Mouse (Mus musculus): ENCODE measurements around the gene Brd1. TPM values are rescaled to one million over a fixed set of nuclear protein-coding genes. Genes with fewer than 3 reads are reported as not detected.

Gene Brd1
- polyA plus RNA-seq, 1 experiment from 2014 or later: 19.1 TPM

GRCm38 (mm10) chr15:88675998-88676397, 58.0 kb downstream of the Brd1 start:
- no peak overlapping the region for H3K4me3 ChIP-seq (ENCODE audit: low read length)
- no peak for ATAC-seq (ENCODE audit: low FRiP score, low TSS enrichment)
- no peak overlapping the region for H3K9ac ChIP-seq (replicated peaks; ENCODE audit: low read length)
- no peak overlapping the region for H3K27ac ChIP-seq (ENCODE audit: low read length)
- H3K9me3 ChIP-seq (ENCODE audit: low read length): no peaks in the 10 kb centered on the region
- H3K4me2 ChIP-seq (replicated peaks; ENCODE audit: low read depth, low read length): no peak overlapping the region
- H3K4me1 ChIP-seq (ENCODE audit: insufficient read depth, low read length): no peaks in the 10 kb centered on the region
- no peaks in the 10 kb centered on the region for H3K36me3 ChIP-seq (ENCODE audit: insufficient read depth, low read length)
- 74% methylated on average over 5 of the region's 5 CpGs for WGBS
- H3K27me3 ChIP-seq (ENCODE audit: insufficient read depth, low read length): no peaks in the 10 kb centered on the region

DNA sequence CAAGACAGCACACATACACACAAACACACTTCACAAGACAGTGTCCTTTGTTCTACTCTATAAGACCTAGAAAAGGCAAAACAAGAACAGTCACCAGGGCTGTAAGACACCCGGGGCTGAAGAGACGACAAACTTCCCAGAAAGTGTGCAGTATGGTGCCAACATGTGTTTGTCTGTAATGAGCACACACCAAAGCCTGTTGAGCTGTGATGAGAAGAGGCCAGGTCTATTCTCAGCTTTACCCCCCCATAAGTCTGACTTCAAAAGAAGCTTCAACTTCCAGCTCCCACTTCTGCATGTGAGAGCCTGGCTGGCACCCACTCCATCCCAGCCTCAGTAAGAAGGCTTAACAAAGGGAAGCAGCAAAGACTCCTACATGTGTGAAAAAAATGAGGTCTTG, 65.3 kb downstream of the Brd1 start:
- Histone ChIP-seq H3K9ac (replicated peaks; ENCODE audit: low read length) (no peak overlapping the region), H3K4me3 (ENCODE audit: low read length) (no peak overlapping the region), H3K4me1 (ENCODE audit: insufficient read depth, low read length) (no peaks in the 10 kb centered on the region), H3K36me3 (ENCODE audit: insufficient read depth, low read length) (no peaks in the 10 kb centered on the region), H3K4me2 (replicated peaks; ENCODE audit: low read depth, low read length) (no peak overlapping the region), H3K9me3 (ENCODE audit: low read length) (no peaks in the 10 kb centered on the region), H3K27ac (ENCODE audit: low read length) (no peak overlapping the region), H3K27me3 (ENCODE audit: insufficient read depth, low read length) (no peaks in the 10 kb centered on the region)
- no peak for ATAC-seq (ENCODE audit: low FRiP score, low TSS enrichment)
- 87% methylated on average over 2 of the region's 2 CpGs for WGBS

DNA sequence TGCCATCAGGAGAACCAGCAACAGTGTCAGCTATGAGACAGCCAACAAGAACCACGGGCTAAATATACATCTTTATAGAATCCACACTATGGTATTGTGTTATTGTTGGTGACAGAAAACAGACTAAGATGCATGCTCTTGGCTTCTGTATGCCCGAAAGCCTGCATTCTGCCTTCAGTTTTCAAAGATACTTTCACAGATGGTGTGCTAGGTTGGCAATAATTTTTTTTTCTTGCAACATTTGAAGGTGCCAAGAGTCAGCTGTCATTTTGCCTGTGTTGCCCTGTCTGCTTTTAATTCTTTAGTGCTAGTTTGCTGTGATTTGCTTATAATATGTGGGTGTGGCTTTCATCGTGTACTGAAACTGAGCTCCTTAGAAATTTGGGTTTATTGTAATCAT, 66.4 kb downstream of the Brd1 start:
- no peaks in the 10 kb centered on the region for H3K4me1 ChIP-seq (ENCODE audit: insufficient read depth, low read length)
- H3K9ac ChIP-seq (replicated peaks; ENCODE audit: low read length): no peak overlapping the region
- no peaks in the 10 kb centered on the region for H3K9me3 ChIP-seq (ENCODE audit: low read length)
- H3K27ac ChIP-seq (ENCODE audit: low read length): no peak overlapping the region
- H3K27me3 ChIP-seq (ENCODE audit: insufficient read depth, low read length): peaks cover 8% of the 10 kb centered on the region
- no peak overlapping the region for H3K4me3 ChIP-seq (ENCODE audit: low read length)
- WGBS: 79% methylated on average over 3 of the region's 3 CpGs
- no peak overlapping the region for H3K4me2 ChIP-seq (replicated peaks; ENCODE audit: low read depth, low read length)
- H3K36me3 ChIP-seq (ENCODE audit: insufficient read depth, low read length): no peaks in the 10 kb centered on the region
- no peak for ATAC-seq (ENCODE audit: low FRiP score, low TSS enrichment)

GRCm38 (mm10) chr15:88665846-88666245, 68.2 kb downstream of the Brd1 start:
- Histone ChIP-seq H3K4me2 (replicated peaks; ENCODE audit: low read depth, low read length) (no peak overlapping the region), H3K9me3 (ENCODE audit: low read length) (no peaks in the 10 kb centered on the region), H3K36me3 (ENCODE audit: insufficient read depth, low read length) (no peaks in the 10 kb centered on the region), H3K4me1 (ENCODE audit: insufficient read depth, low read length) (no peaks in the 10 kb centered on the region), H3K27me3 (ENCODE audit: insufficient read depth, low read length) (peaks cover 12% of the 10 kb centered on the region), H3K4me3 (ENCODE audit: low read length) (no peak overlapping the region), H3K27ac (ENCODE audit: low read length) (no peak overlapping the region), H3K9ac (replicated peaks; ENCODE audit: low read length) (no peak overlapping the region)
- no peak for ATAC-seq (ENCODE audit: low FRiP score, low TSS enrichment)
- WGBS: 77% methylated on average over 4 of the region's 4 CpGs

GRCm38 (mm10) chr15:88663041-88663440, 71.0 kb downstream of the Brd1 start:
- Histone ChIP-seq H3K36me3 (ENCODE audit: insufficient read depth, low read length) (no peaks in the 10 kb centered on the region), H3K4me3 (ENCODE audit: low read length) (no peak overlapping the region), H3K27me3 (ENCODE audit: insufficient read depth, low read length) (peaks cover 12% of the 10 kb centered on the region), H3K9me3 (ENCODE audit: low read length) (no peaks in the 10 kb centered on the region), H3K4me1 (ENCODE audit: insufficient read depth, low read length) (no peaks in the 10 kb centered on the region), H3K9ac (replicated peaks; ENCODE audit: low read length) (no peak overlapping the region), H3K27ac (ENCODE audit: low read length) (no peak overlapping the region), H3K4me2 (replicated peaks; ENCODE audit: low read depth, low read length) (no peak overlapping the region)
- WGBS: 27% methylated on average over 11 of the region's 11 CpGs
- ATAC-seq (ENCODE audit: low FRiP score, low TSS enrichment): no peak

DNA sequence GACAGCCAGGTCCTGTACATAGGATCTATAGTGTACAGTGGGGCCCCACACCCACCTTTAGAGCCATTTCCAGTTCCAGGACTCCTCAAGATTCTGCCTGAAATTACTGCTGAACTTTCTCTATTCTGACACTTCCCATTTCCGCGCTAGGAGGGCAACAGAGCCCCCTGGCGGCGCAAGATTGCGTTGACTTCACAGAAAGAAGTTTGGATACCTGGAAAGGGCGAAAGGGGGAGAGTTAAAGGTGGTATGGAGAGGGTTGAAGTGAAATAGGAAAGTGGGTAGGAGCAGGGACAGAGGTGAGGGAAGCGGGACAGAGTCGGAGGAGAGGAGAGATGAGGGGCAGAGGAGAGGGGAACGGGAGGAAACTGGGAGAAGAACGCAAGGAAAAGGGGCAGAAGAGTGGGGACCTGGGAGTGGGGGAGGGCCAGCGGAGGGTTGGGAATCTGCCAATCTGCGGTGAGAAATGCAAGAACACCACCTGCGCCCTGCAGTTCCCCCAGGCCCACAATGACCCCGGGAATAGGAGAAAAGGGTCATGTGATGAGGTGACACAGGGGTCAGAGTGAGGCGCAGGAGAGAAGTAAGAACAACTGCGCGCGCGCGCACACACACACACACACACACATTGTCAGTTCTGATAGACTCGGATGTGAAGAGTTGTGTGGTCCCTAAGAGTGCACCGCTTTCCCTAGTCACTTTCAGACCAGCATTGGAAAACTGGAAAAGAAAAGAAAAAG, 71.8 kb downstream of the Brd1 start:
- H3K36me3 ChIP-seq (ENCODE audit: insufficient read depth, low read length): no peaks in the 10 kb centered on the region
- peaks cover 12% of the 10 kb centered on the region for H3K27me3 ChIP-seq (ENCODE audit: insufficient read depth, low read length)
- peak overlapping the region; percentile 18; the same call in 1 of the 2 replicates for H3K4me2 ChIP-seq (replicated peaks; ENCODE audit: low read depth, low read length)
- WGBS: 11% methylated on average over 22 of the region's 22 CpGs
- H3K9ac ChIP-seq (replicated peaks; ENCODE audit: low read length): no peak overlapping the region
- no peaks in the 10 kb centered on the region for H3K4me1 ChIP-seq (ENCODE audit: insufficient read depth, low read length)
- no peak overlapping the region for H3K4me3 ChIP-seq (ENCODE audit: low read length)
- no peak overlapping the region for H3K27ac ChIP-seq (ENCODE audit: low read length)
- no peak for ATAC-seq (ENCODE audit: low FRiP score, low TSS enrichment)
- no peaks in the 10 kb centered on the region for H3K9me3 ChIP-seq (ENCODE audit: low read length)

DNA sequence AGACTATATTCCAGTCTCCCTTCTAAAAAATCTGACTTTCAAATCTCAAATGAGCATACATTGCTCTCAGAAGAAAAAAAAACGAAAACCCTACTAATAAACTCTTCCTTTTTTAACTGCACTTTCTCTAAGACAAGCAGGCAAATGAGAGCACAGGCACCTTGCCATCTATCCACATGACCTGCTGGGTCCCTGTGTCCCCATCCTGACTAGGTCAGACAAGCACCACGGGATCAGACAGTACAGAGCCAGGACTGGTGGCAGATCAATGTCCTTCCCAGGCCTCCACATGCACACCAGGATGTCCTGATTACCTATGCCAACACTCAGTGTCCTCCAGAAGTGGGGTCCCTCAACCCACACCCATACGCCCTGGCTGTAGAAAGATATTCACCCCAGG, 72.4 kb downstream of the Brd1 start:
- Histone ChIP-seq H3K4me3 (ENCODE audit: low read length) (no peak overlapping the region), H3K9me3 (ENCODE audit: low read length) (no peaks in the 10 kb centered on the region), H3K4me2 (replicated peaks; ENCODE audit: low read depth, low read length) (no peak overlapping the region), H3K4me1 (ENCODE audit: insufficient read depth, low read length) (no peaks in the 10 kb centered on the region), H3K27ac (ENCODE audit: low read length) (no peak overlapping the region), H3K27me3 (ENCODE audit: insufficient read depth, low read length) (peaks cover 12% of the 10 kb centered on the region), H3K36me3 (ENCODE audit: insufficient read depth, low read length) (no peaks in the 10 kb centered on the region), H3K9ac (replicated peaks; ENCODE audit: low read length) (no peak overlapping the region)
- ATAC-seq (ENCODE audit: low FRiP score, low TSS enrichment): no peak
- WGBS: 68% methylated on average over 3 of the region's 3 CpGs

- H3K27me3 ChIP-seq (ENCODE audit: insufficient read depth, low read length): no peaks in the 10 kb centered on the region
- H3K27ac ChIP-seq (ENCODE audit: low read length): no peak overlapping the region
- no peak for ATAC-seq (ENCODE audit: low FRiP score, low TSS enrichment)
- no peaks in the 10 kb centered on the region for H3K36me3 ChIP-seq (ENCODE audit: insufficient read depth, low read length)
- H3K9me3 ChIP-seq (ENCODE audit: low read length): no peaks in the 10 kb centered on the region
- no peak overlapping the region for H3K4me3 ChIP-seq (ENCODE audit: low read length)
- H3K9ac ChIP-seq (replicated peaks; ENCODE audit: low read length): no peak overlapping the region
- WGBS: 59% methylated on average over 5 of the region's 5 CpGs
- H3K4me1 ChIP-seq (ENCODE audit: insufficient read depth, low read length): no peaks in the 10 kb centered on the region
- H3K4me2 ChIP-seq (replicated peaks; ENCODE audit: low read depth, low read length): no peak overlapping the region
Measured at GRCm38 (mm10) chr15:88652006-88652405, 82.0 kb downstream of the Brd1 start.

DNA sequence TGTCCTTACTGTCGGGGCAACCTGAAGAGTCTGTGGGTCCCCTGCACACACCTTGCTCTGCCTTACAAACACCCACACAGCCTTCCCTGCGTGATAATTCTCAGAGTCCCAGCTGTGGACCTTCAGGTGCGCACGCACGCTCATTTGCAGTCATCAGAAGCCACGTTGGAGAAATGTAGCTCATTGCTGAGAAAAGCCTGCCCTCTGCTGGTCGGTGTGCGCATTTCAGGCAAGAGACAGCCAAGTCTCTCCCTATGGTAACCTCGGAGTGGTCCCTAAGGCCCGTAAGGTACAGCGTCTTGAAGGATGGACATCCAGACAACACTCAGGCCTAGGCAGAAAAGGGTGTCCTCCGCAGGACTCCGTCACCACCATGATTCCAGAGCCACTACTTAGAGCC, 83.0 kb downstream of the Brd1 start:
- Histone ChIP-seq H3K27ac (ENCODE audit: low read length) (no peak overlapping the region), H3K4me2 (replicated peaks; ENCODE audit: low read depth, low read length) (no peak overlapping the region), H3K27me3 (ENCODE audit: insufficient read depth, low read length) (no peaks in the 10 kb centered on the region), H3K9ac (replicated peaks; ENCODE audit: low read length) (no peak overlapping the region), H3K4me1 (ENCODE audit: insufficient read depth, low read length) (no peaks in the 10 kb centered on the region), H3K36me3 (ENCODE audit: insufficient read depth, low read length) (no peaks in the 10 kb centered on the region), H3K9me3 (ENCODE audit: low read length) (no peaks in the 10 kb centered on the region), H3K4me3 (ENCODE audit: low read length) (no peak overlapping the region)
- ATAC-seq (ENCODE audit: low FRiP score, low TSS enrichment): no peak
- 28% methylated on average over 13 of the region's 13 CpGs for WGBS

Data from kidney, embryonic 16.5 days (tissue).